15 mouse cellular contexts compared by ENCODE assay signal in the genomic region with DNA sequence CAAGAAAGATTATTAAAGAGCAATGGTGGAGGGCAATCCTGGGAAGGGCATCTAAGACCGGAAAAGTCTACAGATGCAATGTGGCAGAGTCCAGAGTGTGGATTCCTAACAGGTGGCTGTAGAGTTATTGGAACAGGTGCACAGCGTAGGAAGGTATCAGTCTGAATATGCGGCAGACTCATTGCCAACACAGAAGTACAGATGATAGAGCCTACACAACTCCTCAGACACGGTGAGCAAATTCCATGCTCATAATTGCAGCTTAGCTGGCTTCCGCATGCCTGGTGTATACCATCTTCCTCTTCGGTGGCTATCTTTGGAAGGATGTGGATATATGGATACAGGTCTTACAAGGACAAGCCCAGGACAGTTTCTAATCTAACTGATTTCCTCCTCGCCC.
"Had no signal": no experiment of that assay in that cellular context is flagged by ENCODE, and none has a peak within 500 bp of the region (broad histone marks: within the 10 kb centered on the region; RNA-seq: fewer than 3 reads in every experiment).

No protein-coding gene starts in this region.

- H3K27ac ChIP-seq: lung, embryonic 15.5 days; macrophage; midbrain, embryonic 13.5 days; midbrain, embryonic 15.5 days; neural tube, embryonic 12.5 days had no signal

- DNase-seq: liver, postnatal 0 days; lung, adult 2 months; lung, postnatal 14 days; lung, postnatal 36 days; right cerebral cortex, postnatal 14 days; thymus, adult 18-20 months; thymus, postnatal 14 days; thymus, postnatal 36 days had no signal

- ATAC-seq: liver, postnatal 0 days; lung, postnatal 0 days; midbrain, embryonic 13.5 days; midbrain, embryonic 15.5 days had no signal

- H3K4me3 ChIP-seq: lung, embryonic 15.5 days; megakaryocyte, embryonic 14.5 days; midbrain, embryonic 13.5 days; midbrain, embryonic 15.5 days; neural tube, embryonic 12.5 days had no signal
